ENCODE assay signal across 11 mouse cellular contexts in genomic region chr1:135523780-135524517, GRCm38 (mm10).
DNase-seq lines count a peak whose midpoint lies in the region; ATAC-seq and TF ChIP-seq lines count a peak whose summit lies in the region.
"Had no signal": no experiment of that assay in that cellular context is flagged by ENCODE, and none has a peak within 500 bp of the region (broad histone marks: within the 10 kb centered on the region; RNA-seq: fewer than 3 reads in every experiment).

No protein-coding gene starts in this region.

- peaks cover 15% of the 10 kb centered on the region for H3K4me1 ChIP-seq in hindbrain, embryonic 10.5 days (replicated peaks)
- peaks cover 16% of the 10 kb centered on the region for H3K4me1 ChIP-seq in hindbrain, embryonic 13.5 days (replicated peaks)
- 0 out of 2 replicates have a peak, but pooled peaks cover 3% of the 10 kb centered on the region for H3K4me1 ChIP-seq in lung, postnatal 0 days (ENCODE audit: insufficient read depth, low read depth, low read length)
- no peaks in the 10 kb centered on the region for H3K4me1 ChIP-seq in lung, adult 2 months (ENCODE audit: control insufficient read depth, insufficient read depth, low read length)
- H3K4me1 ChIP-seq in heart, embryonic 10.5 days, result peaks cover 30% of the 10 kb centered on the region
- peaks cover 15% of the 10 kb centered on the region for H3K4me1 ChIP-seq in limb, embryonic 15.5 days

- no peak for DNase-seq in hindbrain, embryonic 10.5 days (ENCODE audit: low spot score)
- DNase-seq in lung, postnatal 0 days (ENCODE audit: low spot score), result peak; percentile 40
- no peak for DNase-seq in lung, adult 2 months
- no peak for DNase-seq in heart, embryonic 10.5 days (ENCODE audit: low spot score)
- DNase-seq in embryo, embryonic 10.5 days (ENCODE audit: low spot score), result no peak
- DNase-seq in gastrocnemius, adult 18-20 months (ENCODE audit: low spot score), result no peak
- DNase-seq: cerebellum, adult 9-11 months; right cerebral cortex, adult 18-20 months; thymus, postnatal 36 days had no signal

- no peaks in the 10 kb centered on the region for H3K27me3 ChIP-seq in hindbrain, embryonic 10.5 days (ENCODE audit: insufficient read depth, poor library complexity, severe bottlenecking)
- no peaks in the 10 kb centered on the region for H3K27me3 ChIP-seq in hindbrain, embryonic 13.5 days
- no peaks in the 10 kb centered on the region for H3K27me3 ChIP-seq in lung, postnatal 0 days (replicated peaks; ENCODE audit: insufficient read depth, low read length)
- H3K27me3 ChIP-seq in heart, embryonic 10.5 days (ENCODE audit: insufficient read depth, poor library complexity, severe bottlenecking), result no peaks in the 10 kb centered on the region
- no peaks in the 10 kb centered on the region for H3K27me3 ChIP-seq in limb, embryonic 15.5 days

- no peak for TF ChIP-seq CTCF in lung, postnatal 0 days (IDR thresholded peaks at IDR 0.05)
- no peak for TF ChIP-seq CTCF in lung, adult 2 months (IDR thresholded peaks at IDR 0.05; ENCODE audit: insufficient read depth, low read length)

- 74% methylated on average over 12 of the region's 12 CpGs for WGBS in hindbrain, embryonic 10.5 days
- WGBS in hindbrain, embryonic 13.5 days, result 80% methylated on average over 12 of the region's 12 CpGs
- 35% methylated on average over 12 of the region's 12 CpGs for WGBS in lung, postnatal 0 days
- WGBS in lung, adult 2 months, result 49% methylated on average over 12 of the region's 12 CpGs
- WGBS in heart, embryonic 10.5 days, result 28% methylated on average over 12 of the region's 12 CpGs
- 49% methylated on average over 12 of the region's 12 CpGs for WGBS in limb, embryonic 15.5 days

- no peak overlapping the region for H3K9ac ChIP-seq in hindbrain, embryonic 13.5 days
- H3K9ac ChIP-seq in lung, postnatal 0 days (replicated peaks; ENCODE audit: low read depth), result no peak overlapping the region
- H3K9ac ChIP-seq in limb, embryonic 15.5 days, result no peak overlapping the region

- H3K36me3 ChIP-seq in hindbrain, embryonic 10.5 days, result peaks cover 20% of the 10 kb centered on the region
- H3K36me3 ChIP-seq in hindbrain, embryonic 13.5 days, result peaks cover 23% of the 10 kb centered on the region
- H3K36me3 ChIP-seq in lung, postnatal 0 days (ENCODE audit: insufficient read depth, low read length), result no peaks in the 10 kb centered on the region
- H3K36me3 ChIP-seq in heart, embryonic 10.5 days, result peaks cover 16% of the 10 kb centered on the region
- H3K36me3 ChIP-seq in limb, embryonic 15.5 days, result peaks cover 7% of the 10 kb centered on the region; the same call in 1 of the 2 replicates

- no peak for ATAC-seq in hindbrain, embryonic 13.5 days (ENCODE audit: low FRiP score)
- ATAC-seq in lung, postnatal 0 days, result peak; percentile 70
- ATAC-seq in limb, embryonic 15.5 days (ENCODE audit: insufficient number of reproducible peaks, low FRiP score, low TSS enrichment, low read depth), result peak; percentile 40; the same call in 1 of the 2 replicates

- 0 out of 2 replicates have a peak overlapping the region, but pooled peaks have one; percentile 35 for H3K27ac ChIP-seq in hindbrain, embryonic 10.5 days
- no peak overlapping the region for H3K27ac ChIP-seq in hindbrain, embryonic 13.5 days
- H3K27ac ChIP-seq in lung, postnatal 0 days (ENCODE audit: low read length), result no peak overlapping the region
- H3K27ac ChIP-seq in heart, embryonic 10.5 days, result peak overlapping the region; percentile 83
- H3K27ac ChIP-seq in limb, embryonic 15.5 days, result no peak overlapping the region

- no peak overlapping the region for H3K4me2 ChIP-seq in hindbrain, embryonic 13.5 days
- H3K4me2 ChIP-seq in lung, postnatal 0 days (replicated peaks; ENCODE audit: low read depth, low read length), result no peak overlapping the region
- H3K4me2 ChIP-seq in limb, embryonic 15.5 days, result no peak overlapping the region

- H3K9me3 ChIP-seq in hindbrain, embryonic 10.5 days, result 0 out of 2 replicates have a peak, but pooled peaks cover 5% of the 10 kb centered on the region
- no peaks in the 10 kb centered on the region for H3K9me3 ChIP-seq in hindbrain, embryonic 13.5 days
- H3K9me3 ChIP-seq in lung, postnatal 0 days (ENCODE audit: low read length), result no peaks in the 10 kb centered on the region
- peaks cover 3% of the 10 kb centered on the region; the same call in 1 of the 2 replicates for H3K9me3 ChIP-seq in heart, embryonic 10.5 days
- no peaks in the 10 kb centered on the region for H3K9me3 ChIP-seq in limb, embryonic 15.5 days

- no peak for TF ChIP-seq POLR2A in lung, adult 2 months (IDR thresholded peaks at IDR 0.05; ENCODE audit: borderline replicate concordance, extremely low read depth, low read depth, low read length)

- no peak for TF ChIP-seq EP300 in lung, postnatal 0 days (IDR thresholded peaks at IDR 0.05)

- H3K4me3 ChIP-seq in hindbrain, embryonic 10.5 days, result no peak overlapping the region
- H3K4me3 ChIP-seq in hindbrain, embryonic 13.5 days, result no peak overlapping the region
- no peak overlapping the region for H3K4me3 ChIP-seq in lung, postnatal 0 days (ENCODE audit: low read depth, low read length)
- no peak overlapping the region for H3K4me3 ChIP-seq in lung, adult 2 months (replicated peaks; ENCODE audit: extremely low read depth, low read depth, low read length)
- peak overlapping the region; percentile 19; the same call in 1 of the 2 replicates for H3K4me3 ChIP-seq in heart, embryonic 10.5 days
- H3K4me3 ChIP-seq in limb, embryonic 15.5 days, result no peak overlapping the region

Comparison
In these comparisons a context has a peak if more than half of its experiments do, and no peak if none do; other contexts are left out.
1. H3K27ac ChIP-seq: peak in hindbrain, embryonic 10.5 days (single experiment) and heart, embryonic 10.5 days (single experiment); none in hindbrain, embryonic 13.5 days (single experiment), lung, postnatal 0 days (single experiment) and limb, embryonic 15.5 days (single experiment).